Mouse (Mus musculus): Measurements from ENCODE around the gene Trex2. TPM values are rescaled to one million over a fixed set of nuclear protein-coding genes. Genes with fewer than 3 reads are reported as not detected.
A peak's percentile ranks its signal among the peaks of the same experiment; 100 is the strongest.
"Not testable (repeated sequence)": the region's sequence is repeated elsewhere in the genome, so short reads cannot be mapped to it uniquely, and the experiment has no call there.

Gene Trex2
- polyA plus RNA-seq, 1 experiment from 2014 or later = not detected

GRCm38 (mm10) chrX:73398636-73399035 lies 36.5 kb downstream of the Trex2 start, which contains the start of gene Gm18336:
Gene Gm18336, minus strand, starts transcription at chrX:73398736.
- not testable (repeated sequence) for H3K36me3 ChIP-seq (ENCODE audit: control insufficient read depth, insufficient read depth, low read length); DNase-seq (ENCODE audit: low spot score, missing footprints); H3K4me3 ChIP-seq (ENCODE audit: low read depth, low read length); H3K9ac ChIP-seq (ENCODE audit: low read length); H3K4me1 ChIP-seq (ENCODE audit: control insufficient read depth, insufficient read depth, low read length); H3K9me3 ChIP-seq (ENCODE audit: control insufficient read depth, low read length); H3K27me3 ChIP-seq (ENCODE audit: control insufficient read depth, insufficient read depth, low read length); H3K27ac ChIP-seq (ENCODE audit: low read depth, low read length); H3K4me2 ChIP-seq; ATAC-seq (ENCODE audit: low FRiP score)
- WGBS = 88% methylated on average over 1 of the region's 2 CpGs

GRCm38 (mm10) chrX:73396446-73396845 lies 38.7 kb downstream of the Trex2 start:
- Histone ChIP-seq H3K9ac (ENCODE audit: low read length) (no peak overlapping the region), H3K27me3 (ENCODE audit: control insufficient read depth, insufficient read depth, low read length) (no peaks in the 10 kb centered on the region), H3K4me2 (no peak overlapping the region), H3K4me1 (ENCODE audit: control insufficient read depth, insufficient read depth, low read length) (no peaks in the 10 kb centered on the region), H3K27ac (ENCODE audit: low read depth, low read length) (no peak overlapping the region), H3K9me3 (ENCODE audit: control insufficient read depth, low read length) (no peaks in the 10 kb centered on the region), H3K4me3 (ENCODE audit: low read depth, low read length) (no peak overlapping the region), H3K36me3 (ENCODE audit: control insufficient read depth, insufficient read depth, low read length) (no peaks in the 10 kb centered on the region)
- ATAC-seq (ENCODE audit: low FRiP score) = no peak
- no peak for DNase-seq (ENCODE audit: low spot score, missing footprints)
- WGBS = 88% methylated on average over 1 of the region's 1 CpGs

GRCm38 (mm10) chrX:73391481-73391880 lies 43.7 kb downstream of the Trex2 start:
- Histone ChIP-seq H3K4me3 (ENCODE audit: low read depth, low read length) (no peak overlapping the region), H3K27me3 (ENCODE audit: control insufficient read depth, insufficient read depth, low read length) (no peaks in the 10 kb centered on the region), H3K27ac (ENCODE audit: low read depth, low read length) (no peak overlapping the region), H3K9ac (ENCODE audit: low read length) (no peak overlapping the region), H3K4me1 (ENCODE audit: control insufficient read depth, insufficient read depth, low read length) (no peaks in the 10 kb centered on the region), H3K36me3 (ENCODE audit: control insufficient read depth, insufficient read depth, low read length) (no peaks in the 10 kb centered on the region), H3K9me3 (ENCODE audit: control insufficient read depth, low read length) (no peaks in the 10 kb centered on the region), H3K4me2 (no peak overlapping the region)
- DNase-seq (ENCODE audit: low spot score, missing footprints) (no peak), ATAC-seq (ENCODE audit: low FRiP score) (no peak)
- WGBS = 85% methylated on average over 4 of the region's 4 CpGs

- Histone ChIP-seq H3K4me3 (ENCODE audit: low read depth, low read length) (no peak overlapping the region), H3K27ac (ENCODE audit: low read depth, low read length) (no peak overlapping the region), H3K4me2 (no peak overlapping the region), H3K9ac (ENCODE audit: low read length) (no peak overlapping the region), H3K9me3 (ENCODE audit: control insufficient read depth, low read length) (no peaks in the 10 kb centered on the region), H3K27me3 (ENCODE audit: control insufficient read depth, insufficient read depth, low read length) (no peaks in the 10 kb centered on the region), H3K4me1 (ENCODE audit: control insufficient read depth, insufficient read depth, low read length) (no peaks in the 10 kb centered on the region), H3K36me3 (ENCODE audit: control insufficient read depth, insufficient read depth, low read length) (no peaks in the 10 kb centered on the region)
- DNase-seq (ENCODE audit: low spot score, missing footprints) (no peak), ATAC-seq (ENCODE audit: low FRiP score) (no peak)
- 43% methylated on average over 1 of the region's 1 CpGs for WGBS
These were observed 50.2 kb downstream of the Trex2 start for GRCm38 (mm10) chrX:73384924-73385323.

- ATAC-seq (ENCODE audit: low FRiP score) (0 out of 2 replicates have a peak, but pooled peaks have one; percentile 35), DNase-seq (ENCODE audit: low spot score, missing footprints) (no peak)
- H3K36me3 ChIP-seq (ENCODE audit: control insufficient read depth, insufficient read depth, low read length) = no peaks in the 10 kb centered on the region
- no peak overlapping the region for H3K9ac ChIP-seq (ENCODE audit: low read length)
- H3K27me3 ChIP-seq (ENCODE audit: control insufficient read depth, insufficient read depth, low read length) = no peaks in the 10 kb centered on the region
- no peak overlapping the region for H3K27ac ChIP-seq (ENCODE audit: low read depth, low read length)
- H3K4me3 ChIP-seq (ENCODE audit: low read depth, low read length) = no peak overlapping the region
- WGBS = 68% methylated on average over 6 of the region's 6 CpGs
- H3K4me1 ChIP-seq (ENCODE audit: control insufficient read depth, insufficient read depth, low read length) = no peaks in the 10 kb centered on the region
- no peak overlapping the region for H3K4me2 ChIP-seq
- H3K9me3 ChIP-seq (ENCODE audit: control insufficient read depth, low read length) = no peaks in the 10 kb centered on the region
These were observed 50.7 kb downstream of the Trex2 start for GRCm38 (mm10) chrX:73384419-73384818.

Other genes starting within 250 kb of the Trex2 start
- 16.1 and 18.9 TPM in 2 replicates for gene Xlr3b, start 243.1 kb downstream of the Trex2 start, polyA plus RNA-seq (2014; fragmentation: Nextera tagmentation; extraction: Ambion mirVana)
- 0.31 and 0.32 TPM in 2 replicates for gene Xlr4b, start 221.0 kb downstream of the Trex2 start, polyA plus RNA-seq (2014; fragmentation: Nextera tagmentation; extraction: Ambion mirVana)
- 16.0 and 19.4 TPM in 2 replicates for gene F8a, start 207.1 kb downstream of the Trex2 start, polyA plus RNA-seq (2014; fragmentation: Nextera tagmentation; extraction: Ambion mirVana)
- gene Xlr4c, start 192.2 kb downstream of the Trex2 start, polyA plus RNA-seq (2014; fragmentation: Nextera tagmentation; extraction: Ambion mirVana) = 0.12 and 0.22 TPM in 2 replicates
- 0.11 and 0.14 TPM in 2 replicates for gene Xlr3c, start 170.0 kb downstream of the Trex2 start, polyA plus RNA-seq (2014; fragmentation: Nextera tagmentation; extraction: Ambion mirVana)
- gene Xlr5a, start 142.4 kb downstream of the Trex2 start, polyA plus RNA-seq (2014; fragmentation: Nextera tagmentation; extraction: Ambion mirVana) = not detected in 2 replicates
- gene Xlr5c, start 142.4 kb downstream of the Trex2 start, polyA plus RNA-seq (2014; fragmentation: Nextera tagmentation; extraction: Ambion mirVana) = not detected in 2 replicates
- gene Gm45015, start 98.5 kb downstream of the Trex2 start, polyA plus RNA-seq (2014; fragmentation: Nextera tagmentation; extraction: Ambion mirVana) = not detected in 2 replicates
- gene Zfp275, start 92.7 kb downstream of the Trex2 start, polyA plus RNA-seq (2014; fragmentation: Nextera tagmentation; extraction: Ambion mirVana) = 15.9 and 17.7 TPM in 2 replicates
- not detected in 2 replicates for gene Gm18336, start 36.6 kb downstream of the Trex2 start, polyA plus RNA-seq (2014; fragmentation: Nextera tagmentation; extraction: Ambion mirVana)
- 0.05 and 0.07 TPM in 2 replicates for gene Zfp92, start 24.2 kb downstream of the Trex2 start, polyA plus RNA-seq (2014; fragmentation: Nextera tagmentation; extraction: Ambion mirVana)
- 72.3 and 73.5 TPM in 2 replicates for gene Haus7, start 23.7 kb upstream of the Trex2 start, polyA plus RNA-seq (2014; fragmentation: Nextera tagmentation; extraction: Ambion mirVana)
- gene Bgn, start 48.3 kb upstream of the Trex2 start, polyA plus RNA-seq (2014; fragmentation: Nextera tagmentation; extraction: Ambion mirVana) = 42.1 and 43.4 TPM in 2 replicates
- gene Atp2b3, start 67.7 kb upstream of the Trex2 start, polyA plus RNA-seq (2014; fragmentation: Nextera tagmentation; extraction: Ambion mirVana) = 0.25 and 0.30 TPM in 2 replicates
- gene Dusp9, start 204.1 kb upstream of the Trex2 start, polyA plus RNA-seq (2014; fragmentation: Nextera tagmentation; extraction: Ambion mirVana) = 1.7 and 2.1 TPM in 2 replicates
- gene Pnck, start 224.8 kb upstream of the Trex2 start, polyA plus RNA-seq (2014; fragmentation: Nextera tagmentation; extraction: Ambion mirVana) = 13.0 and 14.5 TPM in 2 replicates
- gene Slc6a8, start 237.8 kb upstream of the Trex2 start, polyA plus RNA-seq (2014; fragmentation: Nextera tagmentation; extraction: Ambion mirVana) = 6.0 and 6.6 TPM in 2 replicates

All from midbrain, embryonic 11.5 days (tissue).